Mouse (Mus musculus): Measurements from ENCODE around the gene Zfp644.
A peak's percentile ranks its signal among the peaks of the same experiment; 100 is the strongest.
"Not testable (repeated sequence)": the region's sequence is repeated elsewhere in the genome, so short reads cannot be mapped to it uniquely, and the experiment has no call there.

The Zfp644 gene

GRCm38 (mm10) chr5:106696396-106697337 lies at the start of gene Zfp644:
Zfp644 (minus strand) TSS chr5:106697287.
- peak; percentile 93 to 96 for DNase-seq (ENCODE audit: inconsistent age in 2 of 2, low spot score in 1 of 2)

DNA sequence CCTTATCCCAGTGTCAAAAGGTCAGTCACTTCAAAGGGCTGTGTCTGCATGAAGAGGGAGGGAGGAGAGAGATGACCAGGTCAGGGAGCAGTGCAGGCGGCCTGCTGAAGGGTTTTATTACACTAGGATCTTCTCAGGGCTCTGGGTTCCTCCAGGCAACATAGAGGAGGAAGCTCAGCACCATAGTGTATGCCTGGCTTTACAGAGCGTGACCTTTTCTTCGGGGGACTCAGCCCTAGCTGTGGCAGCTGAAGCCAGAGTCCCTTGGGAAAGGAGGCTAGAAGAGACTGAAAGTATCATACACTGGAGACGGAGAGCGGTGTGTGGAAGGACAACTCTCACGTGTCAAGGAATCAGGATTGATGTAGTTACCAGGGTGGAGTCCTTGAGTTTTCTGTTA lies 42.6 kb upstream of the Zfp644 start:
- no peak for DNase-seq (ENCODE audit: inconsistent age in 2 of 2, low spot score in 1 of 2)

- DNase-seq (ENCODE audit: inconsistent age in 2 of 2, low spot score in 1 of 2): no peak
Measured at GRCm38 (mm10) chr5:106723487-106723886, 26.4 kb upstream of the Zfp644 start.

DNA sequence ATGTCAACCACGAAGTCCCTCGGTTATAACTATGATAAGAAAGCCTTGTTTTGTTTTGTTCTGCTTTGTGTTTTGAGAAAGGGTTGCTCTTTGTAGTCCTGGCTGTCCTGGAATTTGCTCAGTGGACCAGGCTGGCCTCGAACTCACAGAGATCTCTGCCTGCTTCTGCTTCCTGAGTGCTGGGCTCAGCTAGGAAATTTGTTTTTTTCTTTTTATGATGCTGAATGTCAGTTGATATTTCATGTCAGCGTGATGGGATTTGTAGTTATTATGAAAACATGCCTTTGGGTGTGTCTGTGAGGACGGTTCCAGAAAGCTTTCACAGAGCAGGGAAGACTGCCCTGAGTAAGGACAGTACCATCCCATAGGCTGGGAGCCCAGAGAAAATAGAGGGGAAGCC lies 25.7 kb upstream of the Zfp644 start:
- DNase-seq (ENCODE audit: inconsistent age in 2 of 2, low spot score in 1 of 2): no peak

DNA sequence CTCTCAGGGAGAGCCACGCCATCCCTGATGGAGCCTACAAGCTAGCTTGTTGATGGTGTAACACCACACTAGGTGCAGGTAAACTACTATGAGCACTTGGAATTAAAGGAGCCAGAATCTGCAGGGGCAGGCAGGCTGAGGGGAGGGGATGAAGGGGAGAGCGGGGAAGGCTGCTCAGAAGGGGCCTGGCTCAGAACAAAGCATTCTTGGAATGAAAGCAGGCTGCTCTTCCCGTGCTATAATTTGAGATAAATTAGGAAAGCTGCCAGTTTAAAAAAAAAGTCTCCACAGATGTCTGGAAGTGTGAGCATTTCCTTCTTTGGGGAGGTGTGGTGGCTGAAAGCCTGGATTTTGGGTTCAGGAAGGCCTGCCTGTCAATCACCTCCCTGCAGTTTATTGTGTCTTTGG lies 14.8 kb upstream of the Zfp644 start:
- no peak for DNase-seq (ENCODE audit: inconsistent age in 2 of 2, low spot score in 1 of 2)

DNA sequence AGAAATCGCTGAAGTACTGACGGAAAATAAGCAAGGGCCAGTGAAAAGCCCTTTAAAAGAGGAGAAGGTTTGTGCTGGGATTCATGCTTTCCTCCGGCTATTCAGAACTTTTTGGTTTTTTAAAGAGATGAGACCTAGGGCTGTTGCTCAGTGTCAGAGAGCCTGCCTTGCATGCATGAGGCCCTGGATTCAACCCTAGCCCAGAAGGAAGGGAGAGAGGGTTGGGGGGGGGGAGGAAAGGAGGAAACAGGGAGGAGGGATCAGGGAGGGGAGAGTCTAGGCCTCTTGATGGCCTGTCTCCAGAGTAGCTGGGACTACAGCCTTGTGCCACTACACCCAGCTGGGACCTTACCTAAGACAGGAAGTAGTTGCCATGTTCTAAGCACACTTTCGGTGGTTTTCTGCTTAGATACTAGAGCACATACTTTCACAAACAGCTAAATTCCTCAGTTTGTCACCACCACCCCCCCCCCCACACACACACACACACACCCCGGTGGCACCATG lies 14.2 kb upstream of the Zfp644 start:
- no peak for DNase-seq (ENCODE audit: inconsistent age in 2 of 2, low spot score in 1 of 2)

- DNase-seq (ENCODE audit: inconsistent age in 2 of 2, low spot score in 1 of 2): no peak
Measured at GRCm38 (mm10) chr5:106710611-106711010, 13.5 kb upstream of the Zfp644 start.

GRCm38 (mm10) chr5:106710085-106710409 lies 13.0 kb upstream of the Zfp644 start:
- DNase-seq (ENCODE audit: inconsistent age in 2 of 2, low spot score in 1 of 2): no peak

DNA sequence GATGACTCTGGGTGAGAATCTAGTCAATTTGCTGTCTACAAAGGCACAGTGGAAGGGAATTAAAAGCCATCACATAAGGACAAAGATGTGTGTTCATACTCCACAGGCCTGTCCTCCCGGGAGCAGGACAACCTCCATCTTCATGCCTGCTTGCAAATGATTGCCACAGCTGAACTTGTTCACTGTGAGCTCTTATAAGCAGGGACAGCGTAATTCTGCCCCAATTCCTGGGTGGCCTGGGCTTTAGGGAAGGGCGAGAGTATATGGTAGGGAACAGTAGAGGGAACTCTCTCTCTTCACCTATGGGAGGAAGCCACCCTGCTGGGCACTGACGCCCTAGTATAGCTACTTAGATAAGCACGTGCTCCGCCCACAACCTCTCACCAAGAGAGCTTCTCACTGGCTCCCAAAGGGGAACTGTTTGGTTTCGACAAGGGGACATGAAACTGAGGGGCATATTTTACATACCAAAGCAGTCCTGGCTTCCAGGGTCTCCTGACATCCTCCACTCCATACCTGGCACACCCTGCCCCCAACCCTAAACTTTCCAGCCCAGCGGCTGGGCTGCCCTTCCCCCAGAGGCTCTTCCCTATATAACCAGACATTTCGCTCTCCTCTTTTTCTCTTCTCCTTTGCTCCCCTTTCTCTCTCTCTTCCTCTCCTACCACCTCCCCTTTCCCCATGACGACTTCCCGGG lies 12.4 kb upstream of the Zfp644 start:
- no peak for DNase-seq (ENCODE audit: inconsistent age in 2 of 2, low spot score in 1 of 2)

DNA sequence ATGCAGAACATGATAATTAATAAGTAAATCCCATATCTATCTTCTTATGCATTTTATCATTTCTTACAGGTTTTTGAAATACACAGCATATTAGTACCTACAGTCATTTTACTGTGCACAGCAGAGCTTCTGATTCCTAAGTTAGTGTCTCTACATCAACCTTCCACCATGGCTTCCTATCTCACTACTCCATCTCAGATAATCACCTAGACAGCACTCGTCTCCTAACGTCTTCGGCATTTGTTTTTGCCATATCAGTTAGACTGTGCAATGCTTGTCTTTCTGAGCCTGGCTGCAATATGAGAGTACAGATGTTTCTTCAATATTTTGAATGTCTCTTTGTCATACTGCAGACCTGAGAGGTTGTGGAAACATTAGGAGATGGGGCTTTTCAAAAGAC lies 9.3 kb upstream of the Zfp644 start:
- DNase-seq (ENCODE audit: inconsistent age in 2 of 2, low spot score in 1 of 2): no peak

DNA sequence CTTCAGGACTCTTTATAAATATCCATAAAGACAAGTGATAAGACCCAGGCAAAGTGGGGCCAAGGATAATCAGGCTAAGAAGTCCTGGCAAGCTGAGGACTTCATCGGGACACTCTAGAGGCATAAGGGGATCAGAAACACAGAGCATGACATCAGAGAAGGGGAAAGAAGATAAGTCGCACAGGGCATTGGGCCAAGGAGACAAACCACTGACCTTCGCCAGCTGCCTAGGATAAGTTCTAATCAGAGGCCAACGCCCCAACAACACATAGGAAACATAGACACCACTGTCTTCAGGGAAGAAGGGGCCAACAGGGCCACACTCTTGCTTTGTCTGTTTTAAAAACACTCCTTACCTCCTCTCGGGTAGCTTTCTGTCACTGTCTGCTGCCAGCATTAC lies 8.1 kb upstream of the Zfp644 start:
- no peak for DNase-seq (ENCODE audit: inconsistent age in 2 of 2, low spot score in 1 of 2)

DNA sequence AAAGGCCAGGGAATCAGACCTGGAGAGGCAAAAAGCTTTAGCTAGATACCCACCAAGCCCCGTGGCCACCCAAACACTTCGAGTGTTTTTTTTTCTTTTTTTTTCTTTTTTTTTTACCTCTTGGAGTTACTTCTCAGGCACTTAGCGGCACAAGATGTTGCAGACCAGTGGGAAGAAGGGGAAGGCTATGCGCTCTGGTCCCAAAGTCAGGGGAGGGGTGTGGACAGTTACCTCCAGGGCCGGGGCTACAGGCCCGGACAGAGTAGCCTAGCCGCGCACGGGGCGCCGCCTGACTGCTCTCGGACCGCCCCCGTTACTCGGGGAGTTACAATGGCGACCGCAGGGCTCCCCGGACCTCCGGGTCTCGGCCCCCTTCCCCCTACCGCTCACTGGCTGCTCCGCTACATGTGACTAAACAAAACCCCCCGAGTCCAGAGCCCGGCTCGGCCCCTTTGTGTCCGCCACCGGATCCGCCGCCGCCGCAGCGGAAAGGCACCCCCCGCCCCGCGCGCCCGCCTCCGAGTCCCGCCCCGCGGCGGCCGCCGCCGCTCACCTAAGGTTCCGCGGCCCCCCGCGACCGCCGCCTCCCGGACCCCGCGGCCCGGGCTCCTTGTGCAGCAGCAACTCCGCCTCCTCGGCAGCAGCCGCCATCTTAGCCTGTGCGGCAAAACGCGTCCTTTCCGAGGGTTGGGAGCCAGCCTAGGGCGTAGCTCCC lies 1.2 kb downstream of the Zfp644 start:
- peak; percentile 80 to 94 for DNase-seq (ENCODE audit: inconsistent age in 2 of 2, low spot score in 1 of 2)

DNA sequence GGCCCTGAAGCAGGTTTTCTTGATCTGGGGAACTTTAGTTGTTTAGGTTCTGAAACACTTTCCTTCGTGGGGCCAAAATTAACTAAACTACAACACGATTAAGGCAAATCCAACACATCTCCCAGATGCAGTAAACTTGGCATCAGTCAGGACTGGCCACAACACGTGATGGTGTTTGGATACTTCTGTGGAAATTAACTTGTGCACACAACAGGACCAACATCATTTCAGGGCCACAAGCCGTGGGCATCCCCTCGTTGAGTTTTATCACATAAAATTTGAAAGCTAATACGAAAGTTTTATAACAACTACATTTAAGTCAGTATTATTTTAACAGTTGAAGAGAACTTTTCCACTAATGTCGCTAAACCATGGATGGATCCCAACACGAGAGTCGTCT lies 1.9 kb downstream of the Zfp644 start:
- DNase-seq (ENCODE audit: inconsistent age in 2 of 2, low spot score in 1 of 2): no peak

DNA sequence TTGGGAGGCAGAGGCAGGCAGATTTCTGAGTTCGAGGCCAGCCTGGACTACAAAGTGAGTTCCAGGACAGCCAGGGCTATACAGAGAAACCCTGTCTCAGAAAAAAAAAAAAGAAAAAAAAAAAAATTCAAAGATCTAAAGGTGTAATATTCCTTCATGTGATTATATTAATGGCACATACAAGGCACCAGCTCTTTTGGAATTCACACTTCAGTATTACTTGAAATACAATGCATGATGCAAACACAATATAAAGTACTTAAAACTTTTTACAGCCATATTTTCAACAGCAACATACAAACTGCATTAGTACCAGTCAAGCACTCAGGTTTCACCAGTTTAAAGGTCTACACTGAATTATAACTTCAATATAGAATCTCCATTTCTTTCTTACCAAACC lies 2.4 kb downstream of the Zfp644 start:
- no peak for DNase-seq (ENCODE audit: inconsistent age in 2 of 2, low spot score in 1 of 2)

DNA sequence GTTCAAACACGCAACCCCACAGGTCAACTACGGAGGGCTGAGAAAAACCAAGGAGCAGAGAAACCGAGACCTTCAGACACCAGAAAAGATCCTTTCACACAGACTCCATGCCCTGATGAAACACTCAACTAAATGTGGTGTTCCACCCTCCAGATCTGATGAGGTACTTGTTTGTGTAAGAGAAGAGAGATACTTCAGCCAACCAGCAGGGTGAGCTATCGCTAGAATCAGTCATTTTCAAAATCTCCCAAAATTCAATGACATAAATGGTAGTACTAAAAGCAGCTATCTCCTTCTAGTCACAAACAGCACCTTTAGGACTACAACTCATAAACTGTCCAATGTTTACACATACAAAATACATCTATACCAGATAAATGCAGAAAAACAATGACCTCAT lies 4.1 kb downstream of the Zfp644 start:
- peak in 1 of 2 experiments; percentile 58 for DNase-seq (ENCODE audit: inconsistent age in 2 of 2, low spot score in 1 of 2)

DNA sequence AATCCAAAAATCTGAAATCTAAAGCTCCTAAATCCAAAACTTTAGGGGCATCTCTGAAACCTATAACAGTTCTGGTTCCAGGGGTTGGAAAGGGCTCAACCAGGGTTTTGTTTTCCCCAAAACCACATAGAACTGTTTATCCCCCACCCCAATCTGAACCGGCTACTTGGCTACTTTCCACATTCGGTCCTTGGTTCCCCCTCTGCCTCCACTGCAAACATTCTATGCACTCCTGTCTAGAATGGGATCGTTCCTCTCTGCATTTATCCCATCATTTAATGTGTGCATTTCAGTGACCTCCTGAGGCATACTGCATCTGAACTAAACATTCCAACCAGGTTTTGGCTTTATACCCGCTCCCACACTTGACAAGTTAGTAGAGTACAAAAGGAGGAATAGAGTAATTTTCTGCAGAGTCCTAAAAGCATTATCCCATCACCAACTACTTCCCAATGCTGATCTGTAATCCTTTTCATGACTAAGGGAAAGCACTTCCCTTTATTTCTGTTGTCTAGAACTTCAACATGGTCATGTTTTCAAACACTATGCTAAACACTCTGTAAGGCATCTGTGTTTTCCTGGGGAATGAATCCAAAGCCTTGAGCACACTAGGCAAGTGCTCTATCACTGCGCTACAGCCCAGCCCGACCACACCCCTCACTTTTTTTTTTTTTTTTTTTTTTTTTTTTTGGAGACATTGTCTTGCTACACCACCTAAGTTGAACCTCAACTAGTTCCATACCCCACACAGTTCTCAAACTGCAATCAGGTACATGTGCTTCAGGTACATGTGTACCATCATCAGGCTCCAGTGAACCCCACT lies 16.2 kb downstream of the Zfp644 start:
- no peak for DNase-seq (ENCODE audit: inconsistent age in 2 of 2, low spot score in 1 of 2)

DNA sequence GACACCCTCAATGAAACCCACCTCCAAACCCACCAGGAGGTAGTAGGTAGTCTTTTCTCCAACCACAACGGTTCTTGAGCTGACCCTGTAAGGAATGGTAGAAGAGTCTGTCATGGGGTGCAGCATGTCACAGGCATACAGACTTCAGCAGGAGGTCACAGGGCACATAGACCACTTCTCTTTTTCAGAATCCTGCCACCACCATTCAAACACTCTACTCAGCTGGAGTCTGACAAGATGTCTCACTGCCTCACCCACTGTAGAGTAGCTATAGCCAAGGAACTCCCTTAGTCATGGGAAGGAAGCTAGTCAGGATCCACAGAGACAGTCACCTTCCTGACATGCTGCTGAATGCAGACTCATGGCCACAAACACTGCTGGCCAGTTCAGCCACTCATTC lies 17.4 kb downstream of the Zfp644 start:
- DNase-seq (ENCODE audit: inconsistent age in 2 of 2, low spot score in 1 of 2): peak in 1 of 2 experiments; percentile 36

DNA sequence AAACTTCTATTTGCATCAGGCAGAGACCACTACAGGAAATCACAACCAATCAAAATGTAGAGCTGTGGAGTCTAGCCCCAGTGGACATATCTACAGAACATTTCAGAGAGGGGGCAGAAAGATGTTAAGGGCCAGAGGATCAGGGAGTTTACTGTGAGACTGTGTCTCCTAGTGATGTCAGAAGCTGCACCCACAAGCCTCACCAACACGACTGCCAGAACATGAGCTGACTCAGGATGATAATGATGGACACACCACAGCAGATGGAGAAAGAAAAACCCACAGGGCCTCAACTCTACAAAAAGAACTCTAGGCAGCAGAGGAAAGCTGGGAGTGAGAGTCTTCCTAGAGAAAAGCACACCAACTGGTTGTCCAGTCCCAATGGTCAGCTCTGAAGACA lies 18.3 kb downstream of the Zfp644 start:
- DNase-seq (ENCODE audit: inconsistent age in 2 of 2, low spot score in 1 of 2): not testable (repeated sequence)

DNA sequence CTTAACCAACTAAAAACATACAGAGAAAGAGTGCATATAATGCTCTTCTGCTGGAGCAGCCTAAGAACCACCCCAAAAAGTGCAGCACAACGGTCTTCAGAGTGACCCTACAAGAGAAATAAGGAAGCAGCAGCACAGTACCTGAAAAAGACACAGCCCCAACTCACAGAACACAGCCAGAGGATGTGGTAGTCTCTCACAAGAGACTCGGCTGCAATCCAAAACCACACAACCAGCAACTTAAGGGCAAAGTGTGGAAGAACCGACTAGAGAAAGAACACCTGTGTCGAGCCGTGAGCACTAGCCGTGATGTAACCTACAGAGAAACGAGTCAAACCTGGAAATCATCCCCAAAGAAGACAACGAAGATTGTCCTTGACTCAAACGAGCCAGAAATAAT lies 20.3 kb downstream of the Zfp644 start:
- DNase-seq (ENCODE audit: inconsistent age in 2 of 2, low spot score in 1 of 2): no peak

DNA sequence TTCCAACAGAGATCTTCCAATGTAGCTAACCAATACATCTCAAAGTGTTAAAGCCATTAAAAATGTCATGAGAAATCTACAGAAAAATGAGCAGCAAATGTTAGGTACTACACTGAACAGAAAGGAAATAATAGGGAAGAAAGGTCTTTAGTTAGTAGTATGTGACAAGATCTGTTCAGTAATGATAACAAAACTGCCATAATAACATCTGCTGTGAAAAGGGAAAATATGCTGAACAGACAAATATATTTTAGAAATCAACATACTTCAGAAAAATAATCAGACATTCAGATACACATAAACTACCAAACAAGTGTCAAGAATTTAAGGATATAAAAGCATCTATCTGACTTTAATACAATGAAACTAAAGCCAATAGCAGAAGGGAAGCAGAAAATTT lies 24.5 kb downstream of the Zfp644 start:
- no peak for DNase-seq (ENCODE audit: inconsistent age in 2 of 2, low spot score in 1 of 2)

GRCm38 (mm10) chr5:106671893-106672292 lies 25.2 kb downstream of the Zfp644 start:
- no peak for DNase-seq (ENCODE audit: inconsistent age in 2 of 2, low spot score in 1 of 2)

Measured in adrenal gland, adult (tissue).